Mouse (Mus musculus) cerebellum, adult 11-12 months (tissue): ENCODE results near the gene Desi1.
A peak's percentile ranks its signal among the peaks of the same experiment; 100 is the strongest.

Source experiments
- DNase-seq: peaks from one replicate; pipeline ENCODE4 v3.0.0; 2022

The Desi1 gene

GRCm38 (mm10) chr15:82033762-82034161 is at the start of gene Desi1:
Desi1 (minus strand) TSS chr15:82033862.
- DNase-seq, result no peak

GRCm38 (mm10) chr15:82081161-82081560 is 47.5 kb upstream of the Desi1 start:
- peak; percentile 85 for DNase-seq

GRCm38 (mm10) chr15:82079883-82080282 is 46.2 kb upstream of the Desi1 start:
- DNase-seq, result no peak

- DNase-seq, result no peak
These were observed 39.8 kb upstream of the Desi1 start for GRCm38 (mm10) chr15:82073490-82073889.

GRCm38 (mm10) chr15:82071816-82072469 is 38.3 kb upstream of the Desi1 start:
- no peak for DNase-seq

GRCm38 (mm10) chr15:82069898-82070297 is 36.2 kb upstream of the Desi1 start, which contains the start of gene Mei1:
Mei1 (plus strand) TSS chr15:82069996.
- no peak for DNase-seq

GRCm38 (mm10) chr15:82065511-82065910 is 31.8 kb upstream of the Desi1 start:
- DNase-seq, result peak; percentile 64

- no peak for DNase-seq
These were observed 30.2 kb upstream of the Desi1 start for GRCm38 (mm10) chr15:82063909-82064308.

GRCm38 (mm10) chr15:82058719-82059201 is 25.1 kb upstream of the Desi1 start, which contains the start of gene 4930407I10Rik:
4930407I10Rik (plus strand) TSS chr15:82059151.
- no peak for DNase-seq

- no peak for DNase-seq
These were observed 18.9 kb upstream of the Desi1 start for GRCm38 (mm10) chr15:82052544-82052943.

GRCm38 (mm10) chr15:82047080-82047883 is 13.6 kb upstream of the Desi1 start, which contains the start of gene Snu13:
Snu13 (minus strand) TSS chr15:82047598.
- peak; percentile 89 for DNase-seq

- peak; percentile 41 for DNase-seq
These were observed 12.7 kb upstream of the Desi1 start for GRCm38 (mm10) chr15:82046246-82046891.

- DNase-seq, result no peak
These were observed 10.6 kb upstream of the Desi1 start for GRCm38 (mm10) chr15:82044166-82044784.

GRCm38 (mm10) chr15:82040650-82041049 is 7.0 kb upstream of the Desi1 start:
- DNase-seq, result no peak

GRCm38 (mm10) chr15:82035904-82036689 is 2.4 kb upstream of the Desi1 start:
- no peak for DNase-seq

GRCm38 (mm10) chr15:82032386-82032785 is 1.3 kb downstream of the Desi1 start:
- no peak for DNase-seq

GRCm38 (mm10) chr15:82027726-82028125 is 5.9 kb downstream of the Desi1 start:
- DNase-seq, result no peak

GRCm38 (mm10) chr15:82027276-82027675 is 6.4 kb downstream of the Desi1 start:
- no peak for DNase-seq

GRCm38 (mm10) chr15:82023965-82024635 is 9.6 kb downstream of the Desi1 start:
- DNase-seq, result no peak

GRCm38 (mm10) chr15:82022535-82023088 is 11.1 kb downstream of the Desi1 start:
- no peak for DNase-seq

- no peak for DNase-seq
These were observed 14.4 kb downstream of the Desi1 start for GRCm38 (mm10) chr15:82019288-82019687.
